Mouse (Mus musculus) limb, embryonic 15.5 days (tissue): ENCODE results near the gene Dpp6. TPM values are rescaled to one million over a fixed set of nuclear protein-coding genes. Genes with fewer than 3 reads are reported as not detected.

Experiments used
- ATAC-seq: fragments of 200-750 bp; cut with Nextera tagmentation; 2 replicates; pipeline ENCODE4 v1.8.0; 2017; ENCODE audit warnings: low read depth, moderate TSS enrichment; ENCODE audit not compliant: insufficient number of reproducible peaks, low FRiP score, low TSS enrichment
- H3K27ac ChIP-seq: fragments of 300-500 bp; sonication (generic); 2 replicates; pipeline ENCODE4 v1.5.1; 2015; ENCODE audit warnings: moderate library complexity, mild to moderate bottlenecking, inconsistent platforms
- H3K27me3 ChIP-seq: fragments of 300-500 bp; sonication (generic); 2 replicates; pipeline ENCODE4 v1.6.1; 2015; ENCODE audit warnings: inconsistent platforms
- H3K36me3 ChIP-seq: fragments of 300-500 bp; sonication (generic); 2 replicates; pipeline ENCODE4 v1.6.1; 2015; ENCODE audit warnings: inconsistent platforms
- H3K4me1 ChIP-seq: fragments of 300-500 bp; sonication (generic); 2 replicates; pipeline ENCODE4 v1.6.1; 2015; ENCODE audit warnings: inconsistent platforms
- H3K4me2 ChIP-seq: fragments of 300-500 bp; sonication (generic); 2 replicates; pipeline ENCODE4 v1.6.1; 2015; ENCODE audit warnings: mild to moderate bottlenecking, inconsistent platforms
- H3K4me3 ChIP-seq: fragments of 300-500 bp; sonication (generic); 2 replicates; pipeline ENCODE4 v1.5.1; 2015; ENCODE audit warnings: mild to moderate bottlenecking, inconsistent platforms
- H3K9ac ChIP-seq: fragments of 300-500 bp; sonication (generic); 2 replicates; pipeline ENCODE4 v1.6.1; 2015; ENCODE audit warnings: inconsistent platforms
- H3K9me3 ChIP-seq: fragments of 300-500 bp; sonication (generic); 2 replicates; pipeline ENCODE4 v1.6.1; 2016; ENCODE audit warnings: inconsistent platforms
- WGBS: fragments of 180-500 bp; shearing (Covaris S2); methylation state at CpG from one replicate; pipeline ENCODE4 v1.1.7; 2015; 5-methylcytosine and 5-hydroxymethylcytosine counted together
- polyA plus RNA-seq: library from polyadenylated mRNA; unstranded; fragments of >200 nt; fragmentation: Nextera tagmentation; extraction: Ambion mirVana; gene quantifications from 2 replicates; pipeline ENCODE4 v1.2.1, GENCODE M21; 2015

The Dpp6 gene
- polyA plus RNA-seq, 1 experiment from 2014 or later: 1.9 TPM

GRCm38 (mm10) chr5:27716026-27716425 lies 899.0 kb downstream of the Dpp6 start:
- 82% methylated on average over 4 of the region's 4 CpGs for WGBS
- Histone ChIP-seq H3K9me3 (no peaks in the 10 kb centered on the region), H3K4me1 (no peaks in the 10 kb centered on the region), H3K4me3 (no peak overlapping the region), H3K9ac (no peak overlapping the region), H3K36me3 (no peaks in the 10 kb centered on the region), H3K27ac (no peak overlapping the region), H3K4me2 (no peak overlapping the region), H3K27me3 (no peaks in the 10 kb centered on the region)
- ATAC-seq: no peak

DNA sequence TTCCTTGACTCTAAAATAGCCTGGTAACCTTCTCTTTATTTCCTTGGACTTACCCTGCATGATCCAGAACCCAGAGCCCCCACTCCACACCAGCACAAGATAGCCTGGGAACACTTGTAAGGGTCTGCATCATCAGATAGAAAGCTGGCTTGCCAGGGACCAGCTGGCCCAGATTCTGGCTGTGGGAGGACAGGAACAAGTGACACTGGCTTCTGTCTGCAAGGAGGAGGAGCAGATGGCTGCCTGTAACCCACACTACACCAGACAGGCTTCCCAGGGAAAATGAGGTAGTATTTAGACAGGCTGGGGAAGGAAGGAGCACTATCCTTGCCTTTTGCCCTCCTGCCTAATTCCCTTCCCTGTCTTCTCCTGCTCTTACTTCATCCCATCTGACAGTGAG lies 900.3 kb downstream of the Dpp6 start:
- no peaks in the 10 kb centered on the region for H3K27me3 ChIP-seq
- no peak overlapping the region for H3K27ac ChIP-seq
- H3K4me3 ChIP-seq: no peak overlapping the region
- H3K9me3 ChIP-seq: no peaks in the 10 kb centered on the region
- no peak for ATAC-seq
- H3K4me1 ChIP-seq: no peaks in the 10 kb centered on the region
- H3K36me3 ChIP-seq: no peaks in the 10 kb centered on the region
- H3K9ac ChIP-seq: no peak overlapping the region
- no peak overlapping the region for H3K4me2 ChIP-seq

GRCm38 (mm10) chr5:27719311-27719710 lies 902.3 kb downstream of the Dpp6 start:
- ATAC-seq: no peak
- Histone ChIP-seq H3K9me3 (no peaks in the 10 kb centered on the region), H3K4me2 (no peak overlapping the region), H3K27ac (no peak overlapping the region), H3K9ac (no peak overlapping the region), H3K4me3 (no peak overlapping the region), H3K4me1 (no peaks in the 10 kb centered on the region), H3K27me3 (no peaks in the 10 kb centered on the region), H3K36me3 (no peaks in the 10 kb centered on the region)
- WGBS: 59% methylated on average over 2 of the region's 2 CpGs

- 39% methylated on average over 2 of the region's 2 CpGs for WGBS
- H3K36me3 ChIP-seq: no peaks in the 10 kb centered on the region
- H3K27me3 ChIP-seq: no peaks in the 10 kb centered on the region
- no peak overlapping the region for H3K27ac ChIP-seq
- no peaks in the 10 kb centered on the region for H3K4me1 ChIP-seq
- ATAC-seq: no peak
- no peaks in the 10 kb centered on the region for H3K9me3 ChIP-seq
- no peak overlapping the region for H3K9ac ChIP-seq
- no peak overlapping the region for H3K4me2 ChIP-seq
- no peak overlapping the region for H3K4me3 ChIP-seq
Observed at GRCm38 (mm10) chr5:27724460-27724859, 907.5 kb downstream of the Dpp6 start.

DNA sequence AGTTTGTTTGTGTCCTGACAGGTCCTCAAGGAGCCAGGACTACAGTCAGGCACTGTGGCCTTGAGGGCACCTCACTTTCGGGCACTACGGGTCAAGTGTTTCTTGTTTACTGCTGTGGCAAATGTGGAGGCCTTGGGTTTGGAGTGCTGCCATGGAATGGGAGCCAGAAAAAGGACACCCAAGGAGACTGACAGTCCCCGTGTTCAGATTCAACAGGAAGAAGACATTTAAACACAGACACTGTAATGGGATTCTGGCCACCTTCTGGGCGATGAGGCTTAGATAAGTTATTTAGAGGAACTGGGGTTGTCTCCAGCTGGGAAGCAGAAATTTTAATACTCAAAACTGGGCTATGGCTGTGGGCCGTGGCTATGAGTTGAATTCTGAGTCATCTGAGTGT lies 913.7 kb downstream of the Dpp6 start:
- Histone ChIP-seq H3K9ac (no peak overlapping the region), H3K4me3 (no peak overlapping the region), H3K4me2 (no peak overlapping the region), H3K27ac (no peak overlapping the region), H3K27me3 (no peaks in the 10 kb centered on the region), H3K4me1 (no peaks in the 10 kb centered on the region), H3K36me3 (no peaks in the 10 kb centered on the region), H3K9me3 (no peaks in the 10 kb centered on the region)
- no peak for ATAC-seq
- WGBS: 75% methylated on average over 5 of the region's 5 CpGs

DNA sequence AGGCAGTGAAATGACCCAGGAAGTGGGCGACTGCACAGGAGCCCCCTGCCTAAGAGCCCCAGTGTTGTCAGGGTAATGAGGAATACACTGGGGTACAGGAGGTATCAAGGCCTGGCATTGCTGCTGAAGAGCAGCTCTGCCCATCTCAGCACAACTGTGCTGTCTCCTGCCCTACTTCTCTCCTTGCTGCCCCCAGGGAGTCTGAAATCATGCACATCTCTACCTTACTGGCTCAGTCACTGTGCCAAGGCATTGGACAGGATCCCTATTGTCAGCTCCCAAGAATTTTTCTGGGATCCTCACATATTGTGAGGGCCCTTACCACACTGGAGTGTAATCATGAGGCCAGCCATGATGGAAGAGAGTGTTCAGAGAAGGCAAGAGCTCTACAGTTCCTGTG lies 914.4 kb downstream of the Dpp6 start:
- 64% methylated on average over 1 of the region's 1 CpGs for WGBS
- no peak for ATAC-seq

DNA sequence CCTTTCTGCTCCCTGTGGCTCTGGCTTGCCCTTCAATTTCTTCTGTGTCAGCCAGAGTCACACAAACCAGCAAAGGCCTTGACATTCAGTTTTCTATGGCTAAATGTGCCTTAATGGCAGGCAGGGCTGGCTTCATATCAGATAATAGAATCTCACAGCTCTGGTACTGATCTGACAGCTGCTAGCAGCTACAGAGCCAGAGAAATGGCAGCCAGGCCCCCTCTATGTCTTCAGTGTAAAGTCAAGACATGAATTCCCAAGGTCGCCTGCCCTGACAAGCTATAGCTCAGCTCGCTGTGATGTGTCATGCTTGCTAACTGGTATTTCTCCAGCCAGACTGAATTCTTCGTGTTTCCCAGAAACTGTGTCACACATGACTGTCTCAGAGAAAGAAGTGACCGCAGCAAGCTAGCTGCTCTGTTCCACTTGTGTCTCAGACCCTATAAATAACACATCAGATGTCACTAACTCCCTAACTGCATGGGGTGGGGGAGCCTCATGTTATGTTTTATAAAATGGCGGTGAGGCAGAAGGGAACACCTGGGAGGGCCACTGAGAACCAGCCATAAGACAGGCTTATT lies 915.4 kb downstream of the Dpp6 start:
- no peak overlapping the region for H3K4me3 ChIP-seq
- no peak overlapping the region for H3K4me2 ChIP-seq
- H3K4me1 ChIP-seq: no peaks in the 10 kb centered on the region
- H3K9me3 ChIP-seq: no peaks in the 10 kb centered on the region
- H3K9ac ChIP-seq: no peak overlapping the region
- H3K36me3 ChIP-seq: no peaks in the 10 kb centered on the region
- H3K27ac ChIP-seq: no peak overlapping the region
- 70% methylated on average over 5 of the region's 5 CpGs for WGBS
- H3K27me3 ChIP-seq: no peaks in the 10 kb centered on the region
- no peak for ATAC-seq

More for the DNA sequence above, 914.4 kb downstream of the Dpp6 start:
- Histone ChIP-seq H3K36me3 (no peaks in the 10 kb centered on the region), H3K27ac (no peak overlapping the region), H3K9me3 (no peaks in the 10 kb centered on the region), H3K27me3 (no peaks in the 10 kb centered on the region), H3K9ac (no peak overlapping the region), H3K4me2 (no peak overlapping the region), H3K4me3 (no peak overlapping the region), H3K4me1 (no peaks in the 10 kb centered on the region)

GRCm38 (mm10) chr5:27737168-27737567 lies 920.2 kb downstream of the Dpp6 start:
- no peaks in the 10 kb centered on the region for H3K9me3 ChIP-seq
- no peak overlapping the region for H3K27ac ChIP-seq
- WGBS: 10% methylated on average over 3 of the region's 3 CpGs

DNA sequence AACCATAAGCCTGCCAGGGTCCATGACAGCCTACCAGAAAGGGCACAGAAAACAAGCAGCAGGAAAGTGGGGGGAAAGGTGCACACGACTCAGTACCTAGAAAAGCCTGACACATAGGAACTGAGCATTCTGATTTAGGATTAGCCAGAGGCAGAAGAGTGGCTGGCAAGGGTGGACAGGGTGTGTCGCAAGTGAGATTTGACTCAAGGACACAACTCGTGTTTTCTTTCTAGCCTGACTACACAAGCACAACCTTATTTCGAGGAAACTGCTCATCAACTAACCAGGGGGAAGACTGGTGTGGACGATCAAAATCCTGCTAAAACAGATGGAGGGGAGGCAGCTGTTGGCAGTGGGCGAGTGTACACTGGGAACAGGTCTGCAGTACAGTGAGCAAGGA lies 922.2 kb downstream of the Dpp6 start:
- Histone ChIP-seq H3K4me1 (no peaks in the 10 kb centered on the region), H3K9ac (no peak overlapping the region), H3K9me3 (no peaks in the 10 kb centered on the region), H3K4me2 (no peak overlapping the region), H3K36me3 (peaks cover 39% of the 10 kb centered on the region), H3K4me3 (no peak overlapping the region), H3K27me3 (no peaks in the 10 kb centered on the region), H3K27ac (no peak overlapping the region)
- no peak for ATAC-seq
- WGBS: 74% methylated on average over 6 of the region's 6 CpGs

More at GRCm38 (mm10) chr5:27737168-27737567, 920.2 kb downstream of the Dpp6 start:
- Histone ChIP-seq H3K36me3 (peaks cover 18% of the 10 kb centered on the region), H3K27me3 (no peaks in the 10 kb centered on the region), H3K4me3 (no peak overlapping the region), H3K4me1 (no peaks in the 10 kb centered on the region), H3K9ac (no peak overlapping the region), H3K4me2 (no peak overlapping the region)
- ATAC-seq: no peak

GRCm38 (mm10) chr5:27744944-27745343 lies 927.9 kb downstream of the Dpp6 start:
- ATAC-seq: no peak
- Histone ChIP-seq H3K9ac (no peak overlapping the region), H3K4me3 (no peak overlapping the region), H3K27me3 (no peaks in the 10 kb centered on the region), H3K4me2 (no peak overlapping the region), H3K9me3 (no peaks in the 10 kb centered on the region), H3K27ac (no peak overlapping the region), H3K36me3 (peaks cover 70% of the 10 kb centered on the region), H3K4me1 (no peaks in the 10 kb centered on the region)
- 96% methylated on average over 1 of the region's 1 CpGs for WGBS

DNA sequence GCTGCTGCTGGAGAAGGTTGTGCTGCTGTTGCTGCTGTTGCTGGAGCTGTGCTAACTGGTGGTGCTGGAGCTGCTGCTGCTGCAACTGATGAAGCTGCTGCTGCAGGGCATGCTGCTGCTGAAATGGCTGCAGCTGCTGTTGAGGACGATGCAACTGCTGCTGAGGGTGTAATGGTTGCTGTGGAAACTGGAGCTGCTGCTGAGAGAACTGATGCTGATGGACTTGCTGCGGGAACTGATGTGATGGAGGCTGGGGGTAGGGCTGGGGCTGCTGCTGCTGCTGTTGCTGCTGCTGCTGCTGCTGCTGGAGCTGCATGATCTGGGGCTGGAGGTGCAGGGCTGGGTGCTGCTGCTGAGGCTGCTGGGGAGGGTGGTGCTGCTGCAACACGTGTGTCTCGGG lies 948.8 kb downstream of the Dpp6 start:
- H3K27me3 ChIP-seq: no peaks in the 10 kb centered on the region
- no peaks in the 10 kb centered on the region for H3K9me3 ChIP-seq
- H3K4me3 ChIP-seq: no peak overlapping the region
- H3K9ac ChIP-seq: no peak overlapping the region
- H3K27ac ChIP-seq: no peak overlapping the region
- no peak for ATAC-seq
- H3K4me1 ChIP-seq: no peaks in the 10 kb centered on the region
- no peak overlapping the region for H3K4me2 ChIP-seq
- peaks cover 92% of the 10 kb centered on the region for H3K36me3 ChIP-seq
- 88% methylated on average over 4 of the region's 4 CpGs for WGBS

DNA sequence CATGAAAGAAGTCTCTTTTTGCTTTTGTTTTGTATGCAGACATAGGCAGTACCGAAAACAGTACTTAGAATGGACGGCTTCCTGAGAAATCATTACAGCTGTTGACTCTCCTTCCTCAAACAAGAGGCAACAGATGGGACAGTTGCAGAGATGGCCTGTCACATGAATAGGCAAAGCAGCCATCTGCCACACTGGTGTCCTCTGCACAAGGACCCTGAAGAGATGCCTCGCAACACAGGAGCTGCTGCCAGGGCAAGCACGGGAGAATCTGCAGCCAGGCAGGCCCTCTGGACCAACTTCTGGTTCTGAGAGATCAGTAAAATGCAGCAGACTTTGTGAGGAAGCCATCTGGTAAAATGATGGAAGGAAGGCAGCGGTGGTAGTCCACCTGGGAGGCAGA lies 950.9 kb downstream of the Dpp6 start:
- H3K27ac ChIP-seq: no peak overlapping the region
- no peak overlapping the region for H3K9ac ChIP-seq
- ATAC-seq: no peak
- WGBS: 80% methylated on average over 5 of the region's 5 CpGs
- no peak overlapping the region for H3K4me3 ChIP-seq
- H3K4me2 ChIP-seq: no peak overlapping the region
- no peaks in the 10 kb centered on the region for H3K9me3 ChIP-seq
- H3K36me3 ChIP-seq: peaks cover 91% of the 10 kb centered on the region
- no peaks in the 10 kb centered on the region for H3K4me1 ChIP-seq
- H3K27me3 ChIP-seq: no peaks in the 10 kb centered on the region
